Mouse (Mus musculus): ENCODE results near the gene Mpg.

DNA sequence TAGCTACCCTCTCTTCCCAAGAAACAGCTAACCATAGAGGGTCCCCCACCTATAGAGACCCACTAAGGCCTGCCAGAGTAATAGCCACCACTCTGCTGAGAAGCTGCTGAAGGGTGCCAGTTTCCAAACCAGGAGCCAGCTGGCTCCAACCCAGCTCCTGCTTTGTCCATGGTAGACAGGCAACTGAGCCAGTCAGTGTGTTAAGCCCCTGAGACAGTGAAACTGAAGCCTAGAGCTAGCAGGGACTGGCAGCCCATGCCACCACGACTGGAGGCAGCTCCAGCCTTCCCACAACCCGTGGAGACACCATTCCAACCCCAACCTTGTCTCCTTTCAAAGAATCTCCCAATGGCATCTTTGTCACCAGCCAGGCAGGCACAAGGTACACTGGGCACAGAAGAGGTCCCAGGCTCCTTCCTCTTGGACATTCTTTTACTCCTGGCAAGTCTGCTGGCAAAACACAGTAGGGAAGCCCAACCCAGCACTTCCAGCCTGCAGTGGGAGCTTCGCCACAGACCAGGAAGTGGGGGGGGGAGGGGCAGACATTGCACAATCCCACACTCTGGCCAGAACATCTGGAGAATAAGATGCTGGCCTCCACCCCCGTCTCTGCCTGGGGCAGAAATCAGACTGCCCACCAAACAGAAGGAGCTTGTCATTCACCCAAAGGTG is 1.7 kb upstream of the Mpg start:
- no peak for TF ChIP-seq CTCF (IDR thresholded peaks at IDR 0.05; ENCODE audit: extremely low read depth, insufficient read length, insufficient replicate concordance, low read depth, low read length)
- TF ChIP-seq POLR2A (IDR thresholded peaks at IDR 0.05; ENCODE audit: low read depth, low read length) = no peak
